Comparison of ENCODE assay signal across 28 mouse cellular contexts in genomic region chr4:152305991-152306390, GRCm38 (mm10). TPM values are rescaled to one million over a fixed set of nuclear protein-coding genes. Genes with fewer than 3 reads are reported as not detected.
DNase-seq lines count a peak whose midpoint lies in the region; ATAC-seq and TF ChIP-seq lines count a peak whose summit lies in the region.
"Had no signal": no experiment of that assay in that cellular context is flagged by ENCODE, and none has a peak within 500 bp of the region (broad histone marks: within the 10 kb centered on the region; RNA-seq: fewer than 3 reads in every experiment).

No protein-coding gene starts in this region.

- no peak overlapping the region for H3K4me2 ChIP-seq in hindbrain, embryonic 13.5 days
- no peak overlapping the region for H3K4me2 ChIP-seq in hindbrain, embryonic 14.5 days (replicated peaks)
- no peak overlapping the region for H3K4me2 ChIP-seq in neural tube, embryonic 13.5 days
- no peak overlapping the region for H3K4me2 ChIP-seq in embryonic facial prominence, embryonic 13.5 days
- H3K4me2 ChIP-seq: forebrain, embryonic 12.5 days; forebrain, embryonic 15.5 days; heart, embryonic 11.5 days; hindbrain, embryonic 12.5 days had no signal

- H3K4me3 ChIP-seq in cerebellum, adult 2 months (replicated peaks; ENCODE audit: insufficient read depth, low read depth, low read length), result no peak overlapping the region
- H3K4me3 ChIP-seq in hindbrain, embryonic 13.5 days, result no peak overlapping the region
- H3K4me3 ChIP-seq in hindbrain, embryonic 14.5 days (replicated peaks; ENCODE audit: low read length), result no peak overlapping the region
- no peak overlapping the region for H3K4me3 ChIP-seq in neural tube, embryonic 13.5 days
- no peak overlapping the region for H3K4me3 ChIP-seq in embryonic facial prominence, embryonic 13.5 days
- H3K4me3 ChIP-seq: erythroblast, embryonic 14.5 days; forebrain, embryonic 12.5 days; forebrain, embryonic 15.5 days; hindbrain, embryonic 12.5 days had no signal

- H3K27me3 ChIP-seq in cerebellum, adult 2 months (ENCODE audit: control insufficient read depth, insufficient read depth, low read length), result no peaks in the 10 kb centered on the region; the same call in 1 of the 2 replicates
- peaks cover 32% of the 10 kb centered on the region for H3K27me3 ChIP-seq in hindbrain, embryonic 13.5 days
- H3K27me3 ChIP-seq in hindbrain, embryonic 14.5 days (ENCODE audit: control insufficient read depth, insufficient read depth, low read length), result peaks cover 14% of the 10 kb centered on the region
- H3K27me3 ChIP-seq in neural tube, embryonic 13.5 days, result peaks cover 15% of the 10 kb centered on the region
- H3K27me3 ChIP-seq in embryonic facial prominence, embryonic 13.5 days, result peaks cover 12% of the 10 kb centered on the region
- H3K27me3 ChIP-seq: CH12.LX had no signal

- H3K9ac ChIP-seq in hindbrain, embryonic 13.5 days, result peak overlapping the region; percentile 58
- H3K9ac ChIP-seq in hindbrain, embryonic 14.5 days, result no peak overlapping the region
- H3K9ac ChIP-seq in neural tube, embryonic 13.5 days, result peak overlapping the region; percentile 22
- 0 out of 2 replicates have a peak overlapping the region, but pooled peaks have one; percentile 22 for H3K9ac ChIP-seq in embryonic facial prominence, embryonic 13.5 days
- H3K9ac ChIP-seq: forebrain, embryonic 12.5 days; forebrain, embryonic 15.5 days; hindbrain, embryonic 12.5 days had no signal

- no peak for TF ChIP-seq CTCF in cerebellum, adult 2 months (IDR thresholded peaks at IDR 0.05; ENCODE audit: borderline replicate concordance, insufficient read depth, low read depth, low read length)

- 34% methylated on average over 6 of the region's 6 CpGs for WGBS in cerebellum, adult 2 months
- 71% methylated on average over 6 of the region's 6 CpGs for WGBS in hindbrain, embryonic 13.5 days
- 63% methylated on average over 6 of the region's 6 CpGs for WGBS in hindbrain, embryonic 14.5 days
- WGBS in neural tube, embryonic 13.5 days, result 42% methylated on average over 6 of the region's 6 CpGs
- WGBS in embryonic facial prominence, embryonic 13.5 days, result 83% methylated on average over 6 of the region's 6 CpGs

- peaks cover 47% of the 10 kb centered on the region for H3K36me3 ChIP-seq in hindbrain, embryonic 13.5 days
- H3K36me3 ChIP-seq in hindbrain, embryonic 14.5 days (replicated peaks; ENCODE audit: control insufficient read depth, insufficient read depth), result peaks cover 49% of the 10 kb centered on the region
- H3K36me3 ChIP-seq in neural tube, embryonic 13.5 days, result peaks cover 52% of the 10 kb centered on the region
- H3K36me3 ChIP-seq in embryonic facial prominence, embryonic 13.5 days, result peaks cover 72% of the 10 kb centered on the region

- no peak for ATAC-seq in hindbrain, embryonic 13.5 days (ENCODE audit: low FRiP score)
- no peak for ATAC-seq in hindbrain, embryonic 14.5 days (ENCODE audit: low FRiP score)
- ATAC-seq in neural tube, embryonic 13.5 days (ENCODE audit: low read depth), result no peak
- no peak for ATAC-seq in embryonic facial prominence, embryonic 13.5 days (ENCODE audit: insufficient number of reproducible peaks, insufficient read depth, low FRiP score, low TSS enrichment, low read depth)
- ATAC-seq: forebrain, embryonic 15.5 days; hindbrain, postnatal 0 days; inflammation-experienced regulatory T-cells, adult 6 months; intestine, embryonic 16.5 days had no signal

- peaks cover 41% of the 10 kb centered on the region for H3K4me1 ChIP-seq in cerebellum, adult 2 months (ENCODE audit: control insufficient read depth, insufficient read depth, low read length)
- peaks cover 15% of the 10 kb centered on the region for H3K4me1 ChIP-seq in hindbrain, embryonic 13.5 days (replicated peaks)
- 0 out of 2 replicates have a peak, but pooled peaks cover 4% of the 10 kb centered on the region for H3K4me1 ChIP-seq in hindbrain, embryonic 14.5 days (replicated peaks; ENCODE audit: control insufficient read depth, insufficient read depth, low read length)
- H3K4me1 ChIP-seq in neural tube, embryonic 13.5 days (replicated peaks), result peaks cover 30% of the 10 kb centered on the region
- H3K4me1 ChIP-seq in embryonic facial prominence, embryonic 13.5 days, result no peaks in the 10 kb centered on the region
- H3K4me1 ChIP-seq: forebrain, embryonic 12.5 days; forebrain, embryonic 15.5 days had no signal

- DNase-seq in cerebellum, adult 2 months, result no peak
- no peak for DNase-seq in cerebellum, postnatal 14 days
- DNase-seq in hindbrain, embryonic 14.5 days (ENCODE audit: low spot score), result no peak
- no peak for DNase-seq in neural tube, embryonic 10.5 days (ENCODE audit: extremely low spot score, low spot score)
- DNase-seq: adrenal gland, adult 2 months; adrenal gland, postnatal 14 days; B cell, adult 2 months; cerebellum, adult 11-12 months; cerebellum, adult 9-11 months; cerebellum, postnatal 36 days; embryo, embryonic 11 days; gastrocnemius, postnatal 10 days; heart, adult 11 months had no signal

- no peak for TF ChIP-seq POLR2A in cerebellum, adult 2 months (IDR thresholded peaks at IDR 0.05; ENCODE audit: borderline replicate concordance, insufficient read depth, low read length)

- H3K27ac ChIP-seq in cerebellum, adult 2 months (ENCODE audit: insufficient read depth, low read length), result 0 out of 2 replicates have a peak overlapping the region, but pooled peaks have one; percentile 4
- peak overlapping the region; percentile 20; the same call in 1 of the 2 replicates for H3K27ac ChIP-seq in hindbrain, embryonic 13.5 days
- no peak overlapping the region for H3K27ac ChIP-seq in hindbrain, embryonic 14.5 days
- H3K27ac ChIP-seq in neural tube, embryonic 13.5 days (replicated peaks), result peak overlapping the region; percentile 69
- no peak overlapping the region for H3K27ac ChIP-seq in embryonic facial prominence, embryonic 13.5 days
- H3K27ac ChIP-seq: forebrain, embryonic 12.5 days; forebrain, embryonic 15.5 days; hindbrain, embryonic 12.5 days; hindbrain, postnatal 0 days had no signal

- no peaks in the 10 kb centered on the region for H3K9me3 ChIP-seq in hindbrain, embryonic 13.5 days
- no peaks in the 10 kb centered on the region for H3K9me3 ChIP-seq in hindbrain, embryonic 14.5 days (ENCODE audit: control insufficient read depth, low read length)
- H3K9me3 ChIP-seq in neural tube, embryonic 13.5 days, result no peaks in the 10 kb centered on the region
- no peaks in the 10 kb centered on the region for H3K9me3 ChIP-seq in embryonic facial prominence, embryonic 13.5 days
- H3K9me3 ChIP-seq: forebrain, embryonic 12.5 days; forebrain, embryonic 15.5 days; G1E; hindbrain, embryonic 12.5 days had no signal

RNA-seq across cellular contexts. Expression of gene Icmt, which starts 9.0 kb away (rescaled TPM):
- 160 and 188 TPM in 2 replicates for polyA plus RNA-seq in cerebellum, adult 2 months (2012; rRNA removed)
- 17.2 and 18.4 TPM in 2 replicates for polyA plus RNA-seq in hindbrain, embryonic 13.5 days (2015; fragmentation: Nextera tagmentation; extraction: Ambion mirVana)
- polyA plus RNA-seq in hindbrain, embryonic 14.5 days (2014; fragmentation: Nextera tagmentation; extraction: Ambion mirVana), result 20.6 and 22.8 TPM in 2 replicates
- 17.9 and 21.7 TPM in 2 replicates for polyA plus RNA-seq in neural tube, embryonic 13.5 days (2015; fragmentation: Nextera tagmentation; extraction: Ambion mirVana)
- 23.5 and 26.6 TPM in 2 replicates for polyA plus RNA-seq in embryonic facial prominence, embryonic 13.5 days (2015; fragmentation: Nextera tagmentation; extraction: Ambion mirVana)

RNA-seq across cellular contexts. Expression of gene Rnf207, which starts 12.8 kb away (rescaled TPM):
- polyA plus RNA-seq in cerebellum, adult 2 months (2012; rRNA removed), result 7.2 and 11.8 TPM in 2 replicates
- 5.2 and 7.7 TPM in 2 replicates for polyA plus RNA-seq in hindbrain, embryonic 13.5 days (2015; fragmentation: Nextera tagmentation; extraction: Ambion mirVana)
- polyA plus RNA-seq in hindbrain, embryonic 14.5 days (2014; fragmentation: Nextera tagmentation; extraction: Ambion mirVana), result 5.6 and 6.9 TPM in 2 replicates
- polyA plus RNA-seq in neural tube, embryonic 13.5 days (2015; fragmentation: Nextera tagmentation; extraction: Ambion mirVana), result 6.3 and 10.4 TPM in 2 replicates
- 0.72 and 1.3 TPM in 2 replicates for polyA plus RNA-seq in embryonic facial prominence, embryonic 13.5 days (2015; fragmentation: Nextera tagmentation; extraction: Ambion mirVana)
- polyA plus RNA-seq: G1E; inflammation-experienced regulatory T-cells, adult 6 months had no signal

RNA-seq across cellular contexts. Expression of gene Hes3, which starts 14.5 kb away (rescaled TPM):
- polyA plus RNA-seq in cerebellum, adult 2 months (2012; rRNA removed), result 55.1 and 62.7 TPM in 2 replicates
- polyA plus RNA-seq in hindbrain, embryonic 13.5 days (2015; fragmentation: Nextera tagmentation; extraction: Ambion mirVana), result 0.38 and 0.79 TPM in 2 replicates
- polyA plus RNA-seq in hindbrain, embryonic 14.5 days (2014; fragmentation: Nextera tagmentation; extraction: Ambion mirVana), result 0.24 and 1.2 TPM in 2 replicates
- polyA plus RNA-seq in neural tube, embryonic 13.5 days (2015; fragmentation: Nextera tagmentation; extraction: Ambion mirVana), result 0.24 and 0.26 TPM in 2 replicates
- polyA plus RNA-seq in embryonic facial prominence, embryonic 13.5 days (2015; fragmentation: Nextera tagmentation; extraction: Ambion mirVana), result not detected in 2 replicates
- polyA plus RNA-seq: adrenal gland, adult 2 months; erythroblast, embryonic 14.5 days; G1E; heart, embryonic 11.5 days; heart, embryonic 14.5 days; heart, postnatal 0 days; inflammation-experienced regulatory T-cells, adult 6 months; intestine, embryonic 16.5 days had no signal

RNA-seq across cellular contexts. Expression of gene Rpl22, which starts 19.6 kb away (rescaled TPM):
- polyA plus RNA-seq in cerebellum, adult 2 months (2012; rRNA removed), result 162 and 187 TPM in 2 replicates
- 205 and 218 TPM in 2 replicates for polyA plus RNA-seq in hindbrain, embryonic 13.5 days (2015; fragmentation: Nextera tagmentation; extraction: Ambion mirVana)
- 154 and 178 TPM in 2 replicates for polyA plus RNA-seq in hindbrain, embryonic 14.5 days (2014; fragmentation: Nextera tagmentation; extraction: Ambion mirVana)
- 198 and 217 TPM in 2 replicates for polyA plus RNA-seq in neural tube, embryonic 13.5 days (2015; fragmentation: Nextera tagmentation; extraction: Ambion mirVana)
- 447 and 449 TPM in 2 replicates for polyA plus RNA-seq in embryonic facial prominence, embryonic 13.5 days (2015; fragmentation: Nextera tagmentation; extraction: Ambion mirVana)

RNA-seq across cellular contexts. Expression of gene Gpr153, which starts 32.0 kb away (rescaled TPM):
- 29.9 and 31.4 TPM in 2 replicates for polyA plus RNA-seq in cerebellum, adult 2 months (2012; rRNA removed)
- polyA plus RNA-seq in hindbrain, embryonic 13.5 days (2015; fragmentation: Nextera tagmentation; extraction: Ambion mirVana), result 9.0 and 9.3 TPM in 2 replicates
- 23.1 and 27.8 TPM in 2 replicates for polyA plus RNA-seq in hindbrain, embryonic 14.5 days (2014; fragmentation: Nextera tagmentation; extraction: Ambion mirVana)
- polyA plus RNA-seq in neural tube, embryonic 13.5 days (2015; fragmentation: Nextera tagmentation; extraction: Ambion mirVana), result 10.7 and 11.8 TPM in 2 replicates
- polyA plus RNA-seq in embryonic facial prominence, embryonic 13.5 days (2015; fragmentation: Nextera tagmentation; extraction: Ambion mirVana), result 11.1 TPM in 2 replicates
- polyA plus RNA-seq: erythroblast, embryonic 14.5 days had no signal

Comparison
In these comparisons a context has a peak if more than half of its experiments do, and no peak if none do; other contexts are left out.
1. H3K27ac ChIP-seq: peak in cerebellum, adult 2 months (single experiment), hindbrain, embryonic 13.5 days (single experiment) and neural tube, embryonic 13.5 days (single experiment); none in hindbrain, embryonic 14.5 days (single experiment) and embryonic facial prominence, embryonic 13.5 days (single experiment).
2. RNA of gene Hes3, which starts 14.5 kb away (polyA plus RNA-seq): 55.1 to 62.7 TPM in cerebellum, adult 2 months; 0.38 to 0.79 TPM in hindbrain, embryonic 13.5 days, 0.24 to 1.2 TPM in hindbrain, embryonic 14.5 days, 0.24 to 0.26 TPM in neural tube, embryonic 13.5 days and not detected in embryonic facial prominence, embryonic 13.5 days; every median in the first group is over 10 times any median in the second.